Mouse (Mus musculus): ENCODE data around the gene Arl11.

- TF ChIP-seq POLR2A (IDR thresholded peaks at IDR 0.05; ENCODE audit: insufficient read depth, low read length) (no peak), CTCF (IDR thresholded peaks at IDR 0.05; ENCODE audit: low read depth, low read length) (no peak)
Measured at GRCm38 (mm10) chr14:61267908-61268475, 41.6 kb upstream of the Arl11 start.
